Mouse (Mus musculus) spleen, adult 10 weeks (tissue): Measurements from ENCODE around the gene Gm20547. TPM values are rescaled to one million over a fixed set of nuclear protein-coding genes. Genes with fewer than 3 reads are reported as not detected.

ENCODE experiments used
- polyA plus RNA-seq: library from polyadenylated mRNA; stranded (reverse); fragments of 350-450 nt; fragmentation: Illumina TruSeq; extraction: RNeasy Lipid Tissue Mini Kit (QIAGEN cat#74804); gene quantifications from one replicate; pipeline ENCODE4 v1.2.3, GENCODE M21; 2015; ENCODE audit warnings: low replicate concordance; ENCODE audit not compliant: insufficient read depth

Gene Gm20547
- polyA plus RNA-seq: not detected

GRCm38 (mm10) chr17:34881683-34882310, at the start of gene Gm20547:
Gene Gm20547, minus strand, starts transcription at chr17:34882042.

GRCm38 (mm10) chr17:34931061-34931734, 49.4 kb upstream of the Gm20547 start, which contains the start of gene Neu1:
Gene Neu1, plus strand, starts transcription at chr17:34931253.

GRCm38 (mm10) chr17:34913930-34914665, 32.3 kb upstream of the Gm20547 start, which contains the start of gene Slc44a4:
Gene Slc44a4, plus strand, starts transcription at chr17:34914466.

GRCm38 (mm10) chr17:34898160-34898586, 16.3 kb upstream of the Gm20547 start, which contains the start of the genes C2 and Ehmt2:
Gene C2, minus strand, starts transcription at chr17:34898265.
Gene Ehmt2, plus strand, starts transcription at chr17:34898469.

GRCm38 (mm10) chr17:34879336-34879879, 2.4 kb downstream of the Gm20547 start, which contains the start of gene Zbtb12:
Gene Zbtb12, plus strand, starts transcription at chr17:34879483.

GRCm38 (mm10) chr17:34862416-34863081, 19.3 kb downstream of the Gm20547 start, which contains the start of gene Cfb:
Gene Cfb, minus strand, starts transcription at chr17:34862518.

GRCm38 (mm10) chr17:34849722-34850516, 31.9 kb downstream of the Gm20547 start, which contains the start of the genes Skiv2l and Nelfe:
Gene Skiv2l, minus strand, starts transcription at chr17:34850210.
Gene Nelfe, plus strand, starts transcription at chr17:34850391.

GRCm38 (mm10) chr17:34836856-34837221, 45.0 kb downstream of the Gm20547 start, which contains the start of the genes Stk19 and Dxo:
Gene Stk19, minus strand, starts transcription at chr17:34836945.
Gene Dxo, plus strand, starts transcription at chr17:34837019.

Other genes starting within 250 kb of the Gm20547 start
- 9.4 TPM for gene Fkbpl, start 237.3 kb downstream of the Gm20547 start, polyA plus RNA-seq
- gene Atf6b, start 234.9 kb downstream of the Gm20547 start, polyA plus RNA-seq: 16.5 TPM
- gene Tnxb, start 211.5 kb downstream of the Gm20547 start, polyA plus RNA-seq: 5.1 TPM
- gene C4b, start 138.2 kb downstream of the Gm20547 start, polyA plus RNA-seq: 87.9 TPM
- gene Cyp21a1, start 77.5 kb downstream of the Gm20547 start, polyA plus RNA-seq: 1.4 TPM
- gene Stk19, start 45.1 kb downstream of the Gm20547 start, polyA plus RNA-seq: 32.1 TPM
- gene Dxo, start 45.0 kb downstream of the Gm20547 start, polyA plus RNA-seq: 22.4 TPM
- 31.3 TPM for gene Skiv2l, start 31.8 kb downstream of the Gm20547 start, polyA plus RNA-seq
- 16.3 TPM for gene Nelfe, start 31.7 kb downstream of the Gm20547 start, polyA plus RNA-seq
- gene Cfb, start 19.5 kb downstream of the Gm20547 start, polyA plus RNA-seq: 101 TPM
- 3.5 TPM for gene Zbtb12, start 2.6 kb downstream of the Gm20547 start, polyA plus RNA-seq
- 38.7 TPM for gene C2, start 16.2 kb upstream of the Gm20547 start, polyA plus RNA-seq
- gene Ehmt2, start 16.4 kb upstream of the Gm20547 start, polyA plus RNA-seq: 55.6 TPM
- not detected for gene Slc44a4, start 32.4 kb upstream of the Gm20547 start, polyA plus RNA-seq
- gene Neu1, start 49.2 kb upstream of the Gm20547 start, polyA plus RNA-seq: 21.7 TPM
- 1.2 TPM for gene Hspa1b, start 77.2 kb upstream of the Gm20547 start, polyA plus RNA-seq
- gene Gm20481, start 87.9 kb upstream of the Gm20547 start, polyA plus RNA-seq: not detected
- 0.52 TPM for gene Hspa1a, start 90.1 kb upstream of the Gm20547 start, polyA plus RNA-seq
- not detected for gene Hspa1l, start 90.7 kb upstream of the Gm20547 start, polyA plus RNA-seq
- gene Lsm2, start 99.8 kb upstream of the Gm20547 start, polyA plus RNA-seq: 45.5 TPM
- 100 TPM for gene Vars, start 118.9 kb upstream of the Gm20547 start, polyA plus RNA-seq
- 0.54 TPM for gene Vwa7, start 134.5 kb upstream of the Gm20547 start, polyA plus RNA-seq
- 2.6 TPM for gene Sapcd1, start 146.0 kb upstream of the Gm20547 start, polyA plus RNA-seq
- 6.1 TPM for gene Msh5, start 164.7 kb upstream of the Gm20547 start, polyA plus RNA-seq
- 228 TPM for gene Clic1, start 167.9 kb upstream of the Gm20547 start, polyA plus RNA-seq
- gene Ddah2, start 177.0 kb upstream of the Gm20547 start, polyA plus RNA-seq: 3.2 TPM
- gene Ly6g6c, start 183.3 kb upstream of the Gm20547 start, polyA plus RNA-seq: 0.26 TPM
- 2.5 TPM for gene Mpig6b, start 184.1 kb upstream of the Gm20547 start, polyA plus RNA-seq
- gene Ly6g6e, start 194.9 kb upstream of the Gm20547 start, polyA plus RNA-seq: not detected
- not detected for gene Ly6g6d, start 196.0 kb upstream of the Gm20547 start, polyA plus RNA-seq
- 0.93 TPM for gene Ly6g6f, start 203.6 kb upstream of the Gm20547 start, polyA plus RNA-seq
- 19.7 TPM for gene Abhd16a, start 207.2 kb upstream of the Gm20547 start, polyA plus RNA-seq
- not detected for gene Ly6g5c, start 226.2 kb upstream of the Gm20547 start, polyA plus RNA-seq
- 1.6 TPM for gene Ly6g5b, start 233.4 kb upstream of the Gm20547 start, polyA plus RNA-seq
- 24.2 TPM for gene Gpank1, start 239.4 kb upstream of the Gm20547 start, polyA plus RNA-seq
- 133 TPM for gene Csnk2b, start 240.0 kb upstream of the Gm20547 start, polyA plus RNA-seq
- gene D17H6S53E, start 244.3 kb upstream of the Gm20547 start, polyA plus RNA-seq: 15.5 TPM